Mouse (Mus musculus): ENCODE data around the gene Rnf111.
A peak's percentile ranks its signal among the peaks of the same experiment; 100 is the strongest.
"Not testable (repeated sequence)": the region's sequence is repeated elsewhere in the genome, so short reads cannot be mapped to it uniquely, and the experiment has no call there.

Gene Rnf111

DNA sequence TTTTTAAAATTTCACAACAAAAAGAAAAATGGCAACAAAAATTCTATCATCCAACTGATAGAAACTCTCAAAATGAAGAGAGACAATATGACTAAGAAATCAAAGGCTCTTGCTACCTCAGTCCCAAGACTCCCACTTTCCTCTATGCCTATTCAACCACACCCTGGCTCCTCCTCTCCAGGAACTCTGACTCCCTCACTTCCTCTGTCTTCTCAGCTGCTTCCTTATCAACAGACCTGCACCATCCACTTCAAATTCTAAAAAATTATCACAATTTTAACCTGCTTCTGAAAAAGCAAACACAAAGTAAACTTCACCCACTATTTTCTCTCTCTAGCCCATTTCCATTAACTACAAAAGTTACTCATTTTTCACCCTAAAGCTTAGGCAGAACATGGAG is 6.5 kb downstream of the Rnf111 start:
- no peak for DNase-seq (ENCODE audit: low read depth, low spot score)

DNA sequence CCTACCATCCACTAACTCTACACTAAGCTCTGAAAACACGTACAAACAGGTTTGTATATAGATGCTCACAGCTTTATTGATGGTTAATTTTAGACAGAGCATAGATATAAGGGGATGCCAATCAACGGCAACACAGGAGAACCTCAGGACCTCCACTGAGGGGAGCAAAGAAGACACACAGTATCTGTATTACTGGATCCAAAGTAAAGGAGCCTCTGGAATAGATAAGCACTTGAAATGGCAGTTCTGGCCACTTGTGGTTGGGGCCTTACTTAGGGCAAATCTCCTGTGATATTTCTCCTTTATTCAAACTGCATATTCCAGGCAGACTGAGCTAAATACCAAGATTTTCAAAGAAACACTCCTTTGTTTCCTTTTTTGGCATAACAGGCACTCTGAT is 10.5 kb downstream of the Rnf111 start:
- no peak for DNase-seq (ENCODE audit: low read depth, low spot score)

DNA sequence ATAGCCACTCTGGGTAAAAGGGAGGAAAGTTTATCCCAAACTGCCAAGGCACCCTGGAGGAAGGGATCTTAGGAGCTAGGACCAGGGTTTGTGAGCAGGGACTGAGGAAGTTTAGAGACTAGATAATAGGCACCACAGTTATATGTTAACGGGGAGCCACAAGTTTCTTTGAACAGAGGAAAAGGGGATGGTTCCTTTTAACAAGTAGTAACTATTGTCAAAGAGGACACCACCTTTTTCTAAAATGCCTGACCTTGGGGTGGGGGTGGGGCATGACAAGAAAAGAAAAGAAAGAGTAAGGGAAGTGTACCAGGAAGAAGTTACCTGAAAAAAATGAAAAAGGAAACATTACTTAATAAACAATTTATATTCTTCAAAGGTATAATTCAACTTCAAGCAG is 12.3 kb downstream of the Rnf111 start:
- peak; percentile 66 for DNase-seq (ENCODE audit: low read depth, low spot score)

DNA sequence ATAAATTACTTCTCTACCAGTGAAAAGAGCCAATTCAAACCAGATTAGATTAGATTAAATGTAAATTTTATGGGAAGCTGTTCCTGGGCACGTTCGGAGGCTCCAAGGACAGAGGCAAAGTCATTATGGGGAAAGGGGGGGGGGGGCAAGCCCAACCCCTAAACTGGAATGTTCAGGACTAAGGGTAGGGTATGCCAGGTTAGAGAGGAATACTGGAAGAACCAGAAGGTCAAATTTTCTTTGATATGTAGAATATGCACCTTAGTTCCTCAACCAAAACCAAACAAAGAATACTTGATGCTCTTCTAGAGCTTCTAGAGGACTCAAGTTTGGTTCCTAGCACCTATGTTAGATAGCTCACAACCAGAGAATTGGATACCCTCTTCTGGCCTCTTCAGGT is 16.1 kb downstream of the Rnf111 start:
- DNase-seq (ENCODE audit: low read depth, low spot score): peak; percentile 96

DNA sequence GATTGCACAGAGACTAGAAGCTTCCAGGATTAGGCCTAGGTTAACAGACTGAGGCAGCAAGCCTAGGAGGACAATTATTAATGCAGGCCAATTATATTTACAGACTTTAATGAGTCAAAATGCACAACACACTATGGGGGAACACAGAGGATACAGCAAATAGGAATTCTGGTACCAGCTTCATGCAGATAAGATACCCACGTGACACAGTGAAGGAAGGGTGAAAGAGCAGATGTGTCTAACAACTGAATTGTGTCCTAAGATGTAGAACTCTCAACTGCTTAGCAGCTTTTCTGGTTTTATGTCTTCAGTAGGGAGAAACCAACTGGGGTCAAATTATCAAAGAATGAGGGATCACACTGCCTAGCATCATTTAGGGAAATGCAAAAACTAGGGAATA is 17.7 kb downstream of the Rnf111 start:
- DNase-seq (ENCODE audit: low read depth, low spot score): no peak

DNA sequence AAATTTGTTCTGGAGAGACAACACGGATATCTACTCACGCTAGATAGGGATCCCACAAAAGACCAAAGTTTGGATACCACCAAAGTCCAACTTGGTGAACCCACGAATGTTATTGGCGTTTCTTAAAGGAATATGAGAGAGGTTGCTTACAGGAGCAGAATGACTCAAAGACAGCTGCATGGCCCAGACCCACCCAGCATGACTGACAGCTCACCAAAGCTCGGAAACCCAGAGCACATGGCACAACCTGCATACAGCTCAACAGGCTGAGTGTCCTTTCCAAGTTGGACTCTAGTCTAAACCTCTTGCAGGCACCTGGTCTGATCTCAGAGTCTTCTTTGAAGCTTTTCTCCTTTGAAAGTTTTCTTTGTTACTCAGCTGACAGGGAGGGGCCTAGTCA is 20.0 kb downstream of the Rnf111 start:
- DNase-seq (ENCODE audit: low read depth, low spot score): peak; percentile 39

DNA sequence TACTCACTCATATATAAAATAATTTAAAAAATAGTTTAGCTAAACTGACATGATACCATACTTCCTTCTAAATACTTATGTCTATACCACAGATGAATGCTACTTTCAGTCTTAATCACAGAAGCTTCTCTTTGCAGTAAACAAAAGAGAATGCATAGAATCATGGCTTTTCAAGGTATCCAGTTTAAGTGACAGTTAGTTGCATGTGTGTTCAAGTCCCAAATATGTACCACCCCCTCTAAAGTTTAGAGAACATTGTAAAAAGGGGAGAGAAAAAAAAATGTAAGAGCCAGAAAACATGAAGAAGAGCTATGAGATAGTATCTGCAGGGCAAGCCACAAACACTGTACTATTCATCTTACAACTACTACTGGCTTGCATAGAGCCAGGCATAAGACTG is 21.7 kb downstream of the Rnf111 start:
- DNase-seq (ENCODE audit: low read depth, low spot score): no peak

DNA sequence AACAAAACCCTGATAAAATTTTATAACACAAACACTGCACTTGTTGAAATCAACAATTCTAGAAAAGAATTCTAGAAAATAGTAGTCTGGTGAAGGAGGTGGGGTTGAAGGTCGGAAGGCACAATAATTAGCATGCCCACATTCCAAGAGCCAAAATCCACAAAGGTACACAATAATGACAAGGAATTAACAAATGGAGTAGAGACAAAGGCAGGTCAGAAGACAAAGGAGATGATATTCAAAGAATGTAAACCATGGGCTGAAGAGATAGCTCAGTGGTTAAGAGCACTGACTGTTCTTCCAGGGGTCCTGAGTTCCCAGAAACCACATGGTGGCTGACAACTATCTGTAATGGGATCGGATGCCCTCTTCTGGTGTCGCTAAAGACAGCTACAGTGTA is 26.3 kb downstream of the Rnf111 start:
- DNase-seq (ENCODE audit: low read depth, low spot score): peak; percentile 97

DNA sequence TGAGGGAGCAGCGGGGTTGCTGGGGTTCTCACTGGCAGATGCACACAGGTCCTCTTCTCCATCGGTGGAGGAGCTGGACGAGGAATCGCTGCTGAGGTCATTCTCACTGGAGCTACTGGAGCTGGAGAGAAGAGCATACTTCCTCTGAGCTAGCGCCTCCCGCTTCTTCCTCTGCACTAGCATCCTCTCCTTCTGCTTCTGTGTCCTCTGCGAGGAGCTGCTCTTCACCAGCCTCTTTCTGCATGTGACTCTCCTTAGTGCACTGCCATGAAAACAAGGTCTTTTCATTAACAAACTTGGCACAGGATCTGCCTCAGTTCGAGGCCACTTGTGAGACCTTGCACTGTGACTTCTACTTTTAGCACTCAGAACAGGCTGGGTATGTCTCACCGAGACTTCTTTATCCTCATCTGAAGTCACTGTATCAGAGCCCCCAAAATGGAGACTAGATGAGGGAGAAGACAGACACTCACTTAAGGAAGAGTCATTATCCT is 27.7 kb downstream of the Rnf111 start:
- DNase-seq (ENCODE audit: low read depth, low spot score): no peak

DNA sequence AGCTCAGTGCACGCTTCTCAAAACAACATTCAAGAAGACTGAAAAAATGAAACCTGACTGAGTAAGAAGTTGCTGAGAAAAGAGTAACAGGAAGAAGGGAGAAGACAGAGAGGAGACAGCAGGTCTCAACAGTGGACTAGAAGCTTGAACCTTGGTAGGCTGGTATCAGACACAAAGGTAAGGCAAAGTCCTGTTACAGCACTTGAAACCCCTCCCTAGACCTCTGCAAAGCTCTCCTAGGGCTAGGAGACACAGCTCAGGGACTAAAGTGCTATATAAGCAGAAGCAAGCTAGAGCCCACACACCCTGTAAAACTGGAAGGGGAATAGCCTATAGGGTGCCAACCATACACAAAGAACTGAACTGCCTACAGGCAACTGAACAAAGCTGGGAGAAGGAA is 30.1 kb downstream of the Rnf111 start:
- DNase-seq (ENCODE audit: low read depth, low spot score): no peak

DNA sequence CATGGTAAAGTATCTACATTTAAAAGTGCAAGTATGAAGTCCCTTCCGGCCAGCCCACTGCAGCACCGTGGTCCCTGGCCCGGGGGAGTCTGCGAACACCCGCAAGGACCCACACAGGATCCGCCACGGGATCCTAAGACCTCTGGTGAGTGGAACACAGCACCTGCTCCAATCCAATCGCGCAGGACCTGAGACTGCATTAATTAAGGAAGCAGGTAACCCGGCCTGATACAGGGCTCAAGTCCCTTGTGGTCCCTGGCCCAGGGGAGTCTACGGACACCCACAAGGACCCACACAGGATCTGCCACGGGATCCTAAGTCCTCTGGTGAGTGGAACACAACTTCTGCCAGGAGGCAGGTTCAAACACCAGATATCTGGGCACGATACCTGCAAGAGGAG is 40.4 kb downstream of the Rnf111 start:
- DNase-seq (ENCODE audit: low read depth, low spot score): not testable (repeated sequence)

DNA sequence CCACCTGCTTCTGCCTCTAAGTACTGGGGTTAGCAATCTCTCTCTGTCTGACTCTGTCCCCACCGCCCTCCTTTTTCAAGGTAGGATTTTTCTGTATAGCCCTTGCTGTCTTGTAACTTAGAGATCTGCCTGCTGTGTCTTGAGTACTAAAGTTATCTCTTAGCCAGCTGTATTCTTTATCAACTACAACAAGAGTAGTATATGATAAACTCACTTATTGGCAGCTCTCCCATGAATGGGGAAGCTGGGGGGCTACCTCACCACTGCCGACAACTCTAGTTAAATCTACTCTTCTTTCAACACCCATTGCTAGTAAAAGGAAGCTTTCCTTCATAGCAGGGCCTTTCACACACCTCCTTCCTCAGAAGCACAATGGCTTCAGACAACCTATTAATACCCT is 51.2 kb downstream of the Rnf111 start:
- DNase-seq (ENCODE audit: low read depth, low spot score): no peak

DNA sequence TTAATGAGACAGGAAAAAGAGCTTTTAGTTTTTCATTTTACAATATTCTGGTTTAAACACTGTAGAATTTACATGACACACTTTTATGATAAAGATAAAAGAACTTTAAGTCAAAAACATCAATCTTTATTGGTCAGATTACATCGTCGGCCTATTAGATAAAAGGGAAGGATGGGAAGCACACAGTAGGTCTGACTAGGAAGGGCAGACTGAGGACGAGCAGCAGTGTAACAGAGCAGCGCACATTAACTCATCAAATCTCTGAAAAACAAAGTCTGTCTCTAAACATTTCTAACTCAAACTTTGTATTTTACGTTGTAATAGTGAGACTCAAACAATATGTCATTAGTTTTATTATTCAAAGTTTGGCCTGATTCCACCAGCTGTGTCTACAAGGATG is 54.5 kb downstream of the Rnf111 start:
- DNase-seq (ENCODE audit: low read depth, low spot score): no peak

DNA sequence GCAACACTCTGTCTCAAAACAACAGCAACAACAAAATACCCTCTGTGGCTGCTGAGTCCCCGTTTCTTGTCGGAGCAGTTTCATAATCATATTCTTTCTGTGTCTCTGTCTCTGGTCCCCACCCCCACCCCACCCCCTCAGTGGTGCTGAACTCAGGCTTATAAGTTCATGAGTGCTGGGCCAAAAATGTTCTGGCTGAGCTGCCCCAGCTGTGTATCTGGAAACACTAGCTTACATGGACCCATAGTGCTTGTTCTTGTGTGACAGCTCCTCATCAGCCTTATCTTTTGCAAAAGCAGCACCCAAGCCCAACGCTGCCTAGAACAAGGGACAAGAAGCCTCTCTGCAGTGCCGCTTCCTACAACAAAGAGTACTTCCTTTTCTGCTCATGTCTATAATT is 63.6 kb downstream of the Rnf111 start:
- DNase-seq (ENCODE audit: low read depth, low spot score): no peak

DNA sequence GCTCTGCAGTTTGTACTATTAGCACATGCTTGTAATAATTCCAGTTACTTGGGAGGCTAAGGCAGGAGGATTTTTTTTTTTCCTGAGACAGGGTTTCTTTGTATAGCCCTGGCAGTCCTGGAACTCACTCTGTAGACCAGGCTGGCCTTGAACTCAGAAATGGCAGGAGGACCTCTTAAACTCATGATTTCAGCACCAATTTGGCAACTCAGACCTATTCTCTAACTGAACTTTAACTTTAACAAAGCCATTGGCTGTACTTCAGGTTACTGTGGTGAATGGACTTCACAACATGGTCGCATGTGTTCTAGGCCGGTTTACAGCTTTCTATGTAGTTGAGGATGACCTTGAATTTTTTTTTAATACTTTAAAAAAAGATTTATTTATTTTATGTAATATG is 80.9 kb downstream of the Rnf111 start:
- no peak for DNase-seq (ENCODE audit: low read depth, low spot score)

DNA sequence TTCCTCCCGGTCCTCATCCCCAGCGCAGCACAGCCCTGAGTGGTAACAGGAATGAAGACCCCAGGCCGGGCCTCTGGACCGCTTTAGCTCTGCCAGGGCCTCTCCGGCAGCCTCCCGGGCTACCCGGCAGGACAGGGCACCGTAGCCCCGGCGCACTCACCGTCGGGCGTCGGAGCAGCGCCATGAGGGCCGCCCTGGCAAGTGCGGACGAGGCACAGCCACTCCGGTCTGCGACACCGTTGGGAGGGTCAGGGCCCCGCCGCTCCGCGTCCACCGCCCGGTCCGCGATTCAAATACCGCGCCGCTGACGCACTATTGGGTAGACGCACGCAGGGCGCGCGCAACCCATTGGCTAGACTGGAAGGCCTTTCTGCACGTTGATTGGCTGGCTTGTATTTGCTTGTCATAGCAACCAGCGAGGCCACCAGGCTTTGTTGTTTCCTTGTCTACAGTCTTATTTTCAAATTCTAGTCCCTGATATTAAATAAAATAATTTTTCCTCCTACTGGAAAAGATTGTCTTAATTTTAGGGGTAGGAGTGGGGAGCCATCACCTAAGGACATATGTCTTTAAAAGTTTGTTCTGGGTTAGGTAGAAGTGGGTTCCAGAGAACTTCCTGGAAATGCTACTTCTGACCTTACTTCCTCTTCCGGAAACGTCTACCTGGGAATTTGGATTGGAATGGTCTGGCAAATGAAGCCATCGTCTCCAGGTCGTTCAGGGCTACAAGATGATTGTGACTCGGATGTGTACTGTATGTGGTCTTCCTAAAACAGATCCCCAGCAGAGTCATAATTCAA is 82.1 kb downstream of the Rnf111 start, which contains the start of gene Ccnb2:
Ccnb2 (minus strand) TSS at position 291 of the 800 bp plus-strand sequence.
- DNase-seq (ENCODE audit: low read depth, low spot score): peak; percentile 96

DNA sequence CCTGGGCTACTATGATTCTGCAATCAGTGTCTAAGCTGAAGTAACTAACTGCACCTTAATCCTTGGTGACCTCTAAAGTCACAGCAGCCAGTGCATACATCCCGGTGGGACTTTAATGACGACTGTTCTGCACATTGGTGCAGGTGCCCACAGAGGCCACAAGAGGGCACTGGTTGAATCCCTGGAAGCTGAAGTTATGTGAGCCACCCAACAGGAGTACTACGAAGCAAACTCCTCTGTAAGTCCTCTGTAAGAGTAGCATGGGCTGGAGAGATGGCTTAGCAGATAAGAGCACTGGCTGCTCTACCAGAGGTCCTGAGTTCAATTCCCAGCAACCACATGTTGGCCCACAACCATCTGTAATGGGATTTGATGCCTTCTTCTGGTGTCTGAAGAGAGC is 87.1 kb downstream of the Rnf111 start:
- DNase-seq (ENCODE audit: low read depth, low spot score): peak; percentile 91

DNA sequence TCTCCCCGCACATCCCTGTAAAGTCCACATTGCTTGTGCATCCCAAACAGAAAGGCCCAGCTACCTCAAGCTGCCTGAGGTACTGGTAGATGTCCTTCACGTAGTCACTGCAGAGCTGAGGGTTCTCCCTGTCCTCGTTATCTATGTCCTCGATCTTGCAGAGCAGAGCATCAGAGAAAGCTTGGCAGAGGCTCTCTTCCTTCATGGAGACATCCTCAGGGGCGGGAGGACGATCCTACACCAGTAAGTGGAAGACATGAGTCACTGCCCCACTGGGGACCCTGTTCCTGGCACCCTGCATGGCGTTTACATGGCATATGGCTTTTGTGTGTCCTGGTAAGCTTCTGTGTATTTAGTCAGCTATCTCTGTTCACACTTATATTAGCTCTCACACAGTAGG is 90.5 kb downstream of the Rnf111 start:
- DNase-seq (ENCODE audit: low read depth, low spot score): no peak

DNA sequence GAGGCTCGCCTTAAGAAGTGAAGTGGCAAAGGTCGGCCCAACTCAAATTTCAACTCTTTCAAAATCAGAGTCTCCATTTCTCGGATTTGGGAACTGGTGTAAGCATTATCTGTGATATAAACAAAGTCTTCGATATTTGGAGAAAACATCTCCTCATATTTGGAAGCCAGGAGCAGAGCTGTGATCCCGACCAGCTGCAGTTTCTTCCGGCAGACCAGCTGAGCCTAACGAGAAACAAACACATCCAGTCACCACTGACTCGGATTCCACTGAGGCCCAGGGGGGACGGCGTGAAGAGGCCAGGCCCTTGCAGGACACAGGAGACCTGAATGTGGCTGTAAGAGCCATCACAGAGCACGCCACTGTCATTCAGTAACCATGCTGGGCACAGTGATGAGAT is 92.9 kb downstream of the Rnf111 start:
- DNase-seq (ENCODE audit: low read depth, low spot score): no peak

DNA sequence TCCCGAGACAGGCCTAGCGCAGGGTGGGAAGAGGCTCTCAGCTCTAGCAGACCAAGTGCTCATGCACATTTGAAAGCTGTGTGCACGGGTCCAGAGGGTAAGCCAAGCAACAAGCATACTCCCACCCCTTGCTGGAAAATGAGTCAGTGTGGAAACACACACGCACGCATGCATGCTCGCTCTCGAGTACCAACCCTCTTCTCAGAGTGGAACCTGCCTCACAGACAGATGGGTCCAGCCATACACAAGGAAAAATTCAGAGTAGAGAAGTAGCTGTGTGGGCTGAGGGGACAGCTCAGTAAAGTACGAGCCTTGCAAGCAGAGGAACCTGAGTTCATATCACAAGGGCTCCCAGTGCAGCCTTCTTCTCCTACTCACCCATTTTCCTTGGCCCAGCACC is 93.8 kb downstream of the Rnf111 start:
- DNase-seq (ENCODE audit: low read depth, low spot score): no peak

DNA sequence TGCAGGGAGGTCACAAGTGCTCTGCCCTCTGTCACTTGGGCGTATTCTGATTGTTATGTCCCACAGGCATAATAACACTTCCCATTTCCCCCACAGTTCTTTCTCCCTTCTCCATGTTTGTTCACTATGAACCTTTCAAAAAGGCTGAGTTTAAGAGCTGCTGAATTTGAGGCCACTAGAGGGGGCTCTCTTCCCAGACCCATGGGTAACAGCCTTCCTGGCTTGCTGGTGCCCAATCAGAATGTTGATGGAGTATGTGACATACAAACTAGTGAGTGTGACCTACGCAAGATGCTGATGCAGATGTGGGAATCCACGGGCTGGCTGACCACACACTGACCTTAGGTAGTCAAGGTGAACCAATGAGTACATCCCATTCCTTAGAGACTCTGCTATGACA is 94.7 kb downstream of the Rnf111 start:
- peak; percentile 78 for DNase-seq (ENCODE audit: low read depth, low spot score)

DNA sequence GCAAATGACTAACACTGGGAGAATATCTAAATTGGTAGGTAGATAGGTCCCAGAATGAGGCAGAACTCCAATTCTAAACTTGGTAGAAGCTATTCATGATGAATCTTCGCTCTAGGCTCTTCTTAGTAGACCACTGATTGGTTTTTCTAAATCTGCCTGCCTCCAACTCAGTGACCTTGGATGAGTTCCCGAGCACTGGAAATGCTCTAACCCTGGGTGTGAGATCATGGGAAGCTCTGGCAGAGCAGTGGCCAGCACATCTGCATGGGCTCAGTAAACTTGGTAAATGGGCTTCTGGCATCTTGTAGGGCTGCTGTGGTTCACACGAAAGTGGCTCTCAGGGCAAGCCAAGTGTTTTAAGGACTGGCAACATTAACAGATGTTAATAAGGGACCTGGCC is 96.9 kb downstream of the Rnf111 start:
- DNase-seq (ENCODE audit: low read depth, low spot score): no peak

DNA sequence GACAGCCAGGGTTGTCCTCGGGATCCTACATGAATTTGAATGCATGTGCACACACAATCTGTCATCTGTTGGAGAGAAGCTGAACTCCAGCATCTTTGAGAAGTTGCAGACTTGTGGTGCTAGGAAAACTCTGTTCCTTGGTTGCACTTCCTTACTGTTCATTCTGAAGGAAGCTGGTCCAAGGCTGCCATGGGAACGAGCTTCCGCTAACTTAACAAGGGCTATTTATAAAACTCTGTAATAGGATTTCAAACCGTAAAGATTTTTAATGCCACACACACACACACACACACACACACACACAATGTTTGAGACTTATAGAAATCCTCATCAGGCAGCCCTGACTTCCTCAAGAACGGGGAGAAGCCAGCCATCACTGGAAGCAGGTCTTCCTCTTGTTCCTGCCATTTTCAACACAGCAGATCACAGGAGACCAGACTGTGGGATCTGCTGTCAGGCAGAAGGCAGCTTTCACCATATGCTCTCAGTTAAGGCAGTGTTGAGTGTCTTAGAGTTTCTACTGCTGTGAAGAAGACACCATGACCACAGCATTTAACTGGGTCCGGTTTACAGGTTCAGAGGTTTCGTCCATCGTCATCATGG is 101.5 kb downstream of the Rnf111 start:
- DNase-seq (ENCODE audit: low read depth, low spot score): no peak
